Mouse (Mus musculus) mouse embryonic stem cell (cell line): ENCODE measurements around the gene Nudt22.
"Not testable (repeated sequence)": the region's sequence is repeated elsewhere in the genome, so short reads cannot be mapped to it uniquely, and the experiment has no call there.

Source experiments
- in situ Hi-C, 2 experiments: fragments of 300-500 bp; cut with MboI; formaldehyde crosslinking; loops; 1 replicate in 1 of 2; 3 replicates in 1 of 2; pipeline ENCODE4 v1.14.3; 2019 to 2020; ENCODE audit warnings: low sequenced_read_pairs in 2 of 2, low pct_unique_long_range_greater_than_20kb in 1 of 2, mixed read lengths in 1 of 2; ENCODE audit not compliant: unreplicated experiment in 1 of 2

Gene Nudt22

GRCm38 (mm10) chr19:6999360-7000063 lies 3.6 kb upstream of the Nudt22 start:
- in situ Hi-C loops = no loop called here

- in situ Hi-C loops = no loop called here
These were observed 1.9 kb upstream of the Nudt22 start for GRCm38 (mm10) chr19:6997721-6998290.

- in situ Hi-C loops = no loop called here
These were observed 494 bp downstream of the Nudt22 start for GRCm38 (mm10) chr19:6995255-6995991.

GRCm38 (mm10) chr19:6994489-6994888 lies 1.4 kb downstream of the Nudt22 start:
- in situ Hi-C loops = no loop called here

GRCm38 (mm10) chr19:6994002-6994401 lies 1.9 kb downstream of the Nudt22 start:
- in situ Hi-C loops = no loop called here

GRCm38 (mm10) chr19:6993011-6993770 lies 2.7 kb downstream of the Nudt22 start:
- in situ Hi-C loops = no loop called here

GRCm38 (mm10) chr19:6992011-6992858 lies 3.7 kb downstream of the Nudt22 start, which contains the start of gene Dnajc4:
TSS of gene Dnajc4 (minus strand) at chr19:6992572.
- in situ Hi-C loops = no loop called here

- in situ Hi-C loops = not testable (repeated sequence)
These were observed 4.8 kb downstream of the Nudt22 start for GRCm38 (mm10) chr19:6991166-6991565.

GRCm38 (mm10) chr19:6990712-6991111 lies 5.2 kb downstream of the Nudt22 start:
- in situ Hi-C loops = no loop called here

- in situ Hi-C loops = no loop called here
These were observed 6.7 kb downstream of the Nudt22 start for GRCm38 (mm10) chr19:6989251-6989650.

GRCm38 (mm10) chr19:6987904-6988285 lies 8.0 kb downstream of the Nudt22 start:
- in situ Hi-C loops = no loop called here

- in situ Hi-C loops = no loop called here
These were observed 8.6 kb downstream of the Nudt22 start, which contains the start of gene Vegfb for GRCm38 (mm10) chr19:6987061-6987903. TSS of gene Vegfb (minus strand) at chr19:6987651.

- in situ Hi-C loops = no loop called here
These were observed 9.8 kb downstream of the Nudt22 start for GRCm38 (mm10) chr19:6985951-6986708.

- in situ Hi-C loops = no loop called here
These were observed 10.6 kb downstream of the Nudt22 start for GRCm38 (mm10) chr19:6985300-6985699.

GRCm38 (mm10) chr19:6983621-6984020 lies 12.3 kb downstream of the Nudt22 start:
- in situ Hi-C loops = no loop called here

GRCm38 (mm10) chr19:6981465-6981864 lies 14.5 kb downstream of the Nudt22 start:
- in situ Hi-C loops = no loop called here
